Mouse (Mus musculus): Measurements from ENCODE around the gene Heatr3.

The Heatr3 gene

GRCm38 (mm10) chr8:88137748-88138484 is at the start of gene Heatr3:
TSS of gene Heatr3 (plus strand) at chr8:88137855.
- peak; percentile 88 for DNase-seq (ENCODE audit: low read depth)

GRCm38 (mm10) chr8:88088006-88088405 is 49.6 kb upstream of the Heatr3 start:
- no peak for DNase-seq (ENCODE audit: low read depth)

- DNase-seq (ENCODE audit: low read depth) = no peak
These were observed 46.0 kb upstream of the Heatr3 start for GRCm38 (mm10) chr8:88091661-88092060.

GRCm38 (mm10) chr8:88093367-88093766 is 44.3 kb upstream of the Heatr3 start:
- no peak for DNase-seq (ENCODE audit: low read depth)

GRCm38 (mm10) chr8:88098856-88099255 is 38.8 kb upstream of the Heatr3 start:
- no peak for DNase-seq (ENCODE audit: low read depth)

GRCm38 (mm10) chr8:88099526-88099925 is 38.1 kb upstream of the Heatr3 start:
- DNase-seq (ENCODE audit: low read depth) = no peak

GRCm38 (mm10) chr8:88109241-88109640 is 28.4 kb upstream of the Heatr3 start:
- no peak for DNase-seq (ENCODE audit: low read depth)

- peak; percentile 99 for DNase-seq (ENCODE audit: low read depth)
These were observed 19.1 kb upstream of the Heatr3 start, which contains the start of gene Cnep1r1 for GRCm38 (mm10) chr8:88118456-88119036. TSS of gene Cnep1r1 (plus strand) at chr8:88118769.

- no peak for DNase-seq (ENCODE audit: low read depth)
These were observed 18.6 kb upstream of the Heatr3 start for GRCm38 (mm10) chr8:88119076-88119475.

GRCm38 (mm10) chr8:88124850-88125249 is 12.8 kb upstream of the Heatr3 start:
- no peak for DNase-seq (ENCODE audit: low read depth)

- no peak for DNase-seq (ENCODE audit: low read depth)
These were observed 8.3 kb upstream of the Heatr3 start for GRCm38 (mm10) chr8:88129397-88129796.

GRCm38 (mm10) chr8:88130754-88131317 is 6.8 kb upstream of the Heatr3 start:
- DNase-seq (ENCODE audit: low read depth) = no peak

- DNase-seq (ENCODE audit: low read depth) = no peak
These were observed 1.6 kb downstream of the Heatr3 start for GRCm38 (mm10) chr8:88139256-88139655.

- DNase-seq (ENCODE audit: low read depth) = no peak
These were observed 4.0 kb downstream of the Heatr3 start for GRCm38 (mm10) chr8:88141629-88142028.

- DNase-seq (ENCODE audit: low read depth) = no peak
These were observed 6.4 kb downstream of the Heatr3 start for GRCm38 (mm10) chr8:88144041-88144440.

- DNase-seq (ENCODE audit: low read depth) = no peak
These were observed 13.3 kb downstream of the Heatr3 start for GRCm38 (mm10) chr8:88150910-88151371.

- peak; percentile 11 for DNase-seq (ENCODE audit: low read depth)
These were observed 22.8 kb downstream of the Heatr3 start for GRCm38 (mm10) chr8:88160237-88160995.

GRCm38 (mm10) chr8:88161439-88161838 is 23.8 kb downstream of the Heatr3 start:
- peak; percentile 32 for DNase-seq (ENCODE audit: low read depth)

- no peak for DNase-seq (ENCODE audit: low read depth)
These were observed 37.6 kb downstream of the Heatr3 start for GRCm38 (mm10) chr8:88175264-88175663.

- no peak for DNase-seq (ENCODE audit: low read depth)
These were observed 39.6 kb downstream of the Heatr3 start for GRCm38 (mm10) chr8:88177291-88177690.

- no peak for DNase-seq (ENCODE audit: low read depth)
These were observed 45.5 kb downstream of the Heatr3 start for GRCm38 (mm10) chr8:88183121-88183520.

- DNase-seq (ENCODE audit: low read depth) = no peak
These were observed 47.3 kb downstream of the Heatr3 start for GRCm38 (mm10) chr8:88184914-88185313.
